Mouse (Mus musculus): ENCODE data around the gene Man1c1.
A peak's percentile ranks its signal among the peaks of the same experiment; 100 is the strongest.

Gene Man1c1

DNA sequence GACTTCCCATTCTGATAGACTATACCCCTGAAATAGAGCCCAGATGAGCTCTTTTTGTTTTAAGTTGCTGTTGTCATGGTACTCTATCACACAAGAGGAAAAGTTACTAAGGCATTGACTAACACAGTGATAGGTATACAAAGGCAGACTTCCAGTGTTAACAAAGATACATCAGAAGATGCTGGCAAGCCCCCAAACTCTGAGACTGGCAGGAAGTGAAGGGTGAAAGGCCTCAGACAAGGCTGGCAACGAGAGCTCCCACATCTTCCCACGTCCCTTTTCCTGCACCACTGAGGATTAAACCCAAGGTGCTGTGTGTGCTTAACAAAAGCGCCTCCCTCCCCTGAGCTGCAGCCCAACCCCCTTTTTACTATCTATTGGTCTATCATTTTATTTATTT, 19.2 kb upstream of the Man1c1 start:
- no peak for DNase-seq

DNA sequence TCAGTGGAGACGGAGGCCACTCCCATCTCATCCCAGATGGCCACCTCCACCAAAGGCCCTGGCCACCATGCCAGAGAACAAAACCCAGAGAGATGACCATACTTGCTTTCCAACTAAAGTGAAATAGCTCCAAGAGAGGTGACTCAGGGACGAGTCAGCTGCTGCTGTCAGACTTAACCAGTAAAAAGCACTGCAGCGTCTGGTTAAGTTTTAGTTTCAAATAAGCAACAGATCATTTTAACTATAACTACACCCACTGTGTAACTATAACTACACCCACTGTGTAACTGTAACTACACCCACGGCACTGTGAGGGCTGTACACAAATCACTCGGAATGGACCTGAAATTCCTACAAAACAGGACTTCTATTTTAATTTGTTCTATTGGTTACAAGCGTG, 17.0 kb upstream of the Man1c1 start:
- no peak for DNase-seq

DNA sequence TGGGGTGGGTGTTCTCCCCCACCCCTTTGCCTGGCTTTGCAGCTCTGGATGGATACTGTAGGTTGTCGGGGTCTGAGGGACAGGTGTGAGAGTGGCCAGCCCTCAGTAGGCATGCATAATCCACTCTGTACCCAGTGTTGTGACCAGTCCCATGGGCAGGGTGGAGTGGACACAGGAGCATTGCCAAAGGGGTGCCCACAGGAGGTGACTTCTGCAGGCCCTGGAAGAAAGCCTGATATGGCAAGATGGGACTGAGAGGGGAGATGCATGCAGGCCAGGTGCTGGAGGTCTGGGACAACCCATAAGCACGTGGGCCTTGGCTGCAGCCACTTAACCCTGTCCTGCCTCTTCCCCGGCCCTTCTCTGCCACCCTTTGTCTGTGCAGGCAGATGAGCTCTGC, 16.3 kb upstream of the Man1c1 start:
- no peak for DNase-seq

DNA sequence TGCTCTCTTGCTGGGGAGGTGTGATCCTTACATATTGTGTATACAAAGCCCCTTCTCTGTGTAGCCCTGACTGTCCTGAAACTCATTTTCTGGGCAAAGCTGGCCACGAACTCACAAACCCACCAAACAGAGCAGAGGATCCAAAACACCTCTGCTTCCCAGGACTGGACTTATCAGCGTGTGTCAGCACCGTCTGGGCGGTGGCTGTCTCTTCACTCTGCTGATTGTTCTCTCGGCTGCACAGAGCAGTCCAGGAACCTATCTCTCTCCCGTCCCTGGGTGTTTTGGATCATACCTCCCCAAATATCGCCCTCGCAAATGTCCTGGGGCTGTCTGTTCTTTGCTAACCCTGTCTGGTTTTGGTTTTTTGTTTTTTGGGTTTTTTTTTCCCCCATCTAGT, 15.4 kb upstream of the Man1c1 start:
- no peak for DNase-seq

DNA sequence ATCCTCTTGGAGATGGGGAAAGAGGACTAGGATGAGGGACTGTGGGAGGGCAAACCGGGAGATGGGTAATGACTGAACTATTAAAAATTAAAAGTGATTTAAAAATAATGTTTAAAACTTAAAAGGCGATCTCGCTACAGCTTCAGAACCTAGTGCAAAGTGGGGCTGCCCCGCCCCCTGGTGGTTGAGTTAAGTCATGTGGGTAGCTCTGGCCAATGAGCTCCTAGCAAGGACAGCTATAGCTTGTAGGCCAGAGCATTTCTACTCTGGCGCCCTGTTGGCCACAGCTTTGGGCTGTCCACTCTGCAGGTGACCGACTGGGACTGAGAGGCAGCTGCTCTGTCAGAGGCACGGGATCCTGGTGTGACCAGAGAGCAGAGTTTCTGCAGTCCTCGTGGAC, 9.8 kb upstream of the Man1c1 start:
- DNase-seq = peak; percentile 66 to 85

DNA sequence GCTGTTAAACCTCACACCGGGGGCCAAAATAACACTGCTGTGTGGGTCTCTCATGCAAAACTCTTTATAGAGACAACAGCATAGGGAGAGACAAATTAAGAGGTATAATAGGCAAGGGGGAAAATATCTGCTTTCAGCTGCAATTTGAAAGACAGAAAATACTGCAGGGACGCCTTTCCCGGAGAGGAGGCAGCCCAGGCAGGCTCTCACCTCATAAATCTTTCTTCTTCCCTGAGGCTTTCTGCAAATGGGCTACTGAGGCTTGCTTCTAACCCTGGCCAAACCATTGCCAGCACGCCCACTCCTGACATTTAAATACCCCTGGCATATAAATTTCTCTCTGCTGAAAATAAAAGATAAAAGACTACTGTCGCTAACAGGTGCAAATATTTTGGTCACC, 1.2 kb upstream of the Man1c1 start:
- DNase-seq = no peak

DNA sequence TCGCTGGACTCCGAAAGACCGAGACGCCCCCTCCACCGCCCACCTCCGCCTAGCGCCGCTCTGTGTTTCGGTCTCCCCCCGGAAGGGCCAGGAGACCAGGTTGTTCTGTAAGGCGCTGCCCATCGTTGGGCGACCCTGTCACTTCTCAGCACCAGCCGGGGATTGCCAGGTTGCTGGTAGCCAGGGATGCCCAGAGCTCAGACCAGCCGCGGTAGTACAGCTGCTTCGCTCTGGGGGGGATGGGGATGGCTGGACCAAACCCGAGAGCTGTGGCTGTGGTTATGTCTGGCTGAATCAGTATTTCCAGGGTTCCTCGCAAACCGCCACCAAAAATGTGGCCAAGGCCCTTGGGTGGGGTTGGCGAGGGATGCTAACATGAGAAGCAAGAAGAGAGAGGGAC, 500 bp upstream of the Man1c1 start:
- DNase-seq = no peak

DNA sequence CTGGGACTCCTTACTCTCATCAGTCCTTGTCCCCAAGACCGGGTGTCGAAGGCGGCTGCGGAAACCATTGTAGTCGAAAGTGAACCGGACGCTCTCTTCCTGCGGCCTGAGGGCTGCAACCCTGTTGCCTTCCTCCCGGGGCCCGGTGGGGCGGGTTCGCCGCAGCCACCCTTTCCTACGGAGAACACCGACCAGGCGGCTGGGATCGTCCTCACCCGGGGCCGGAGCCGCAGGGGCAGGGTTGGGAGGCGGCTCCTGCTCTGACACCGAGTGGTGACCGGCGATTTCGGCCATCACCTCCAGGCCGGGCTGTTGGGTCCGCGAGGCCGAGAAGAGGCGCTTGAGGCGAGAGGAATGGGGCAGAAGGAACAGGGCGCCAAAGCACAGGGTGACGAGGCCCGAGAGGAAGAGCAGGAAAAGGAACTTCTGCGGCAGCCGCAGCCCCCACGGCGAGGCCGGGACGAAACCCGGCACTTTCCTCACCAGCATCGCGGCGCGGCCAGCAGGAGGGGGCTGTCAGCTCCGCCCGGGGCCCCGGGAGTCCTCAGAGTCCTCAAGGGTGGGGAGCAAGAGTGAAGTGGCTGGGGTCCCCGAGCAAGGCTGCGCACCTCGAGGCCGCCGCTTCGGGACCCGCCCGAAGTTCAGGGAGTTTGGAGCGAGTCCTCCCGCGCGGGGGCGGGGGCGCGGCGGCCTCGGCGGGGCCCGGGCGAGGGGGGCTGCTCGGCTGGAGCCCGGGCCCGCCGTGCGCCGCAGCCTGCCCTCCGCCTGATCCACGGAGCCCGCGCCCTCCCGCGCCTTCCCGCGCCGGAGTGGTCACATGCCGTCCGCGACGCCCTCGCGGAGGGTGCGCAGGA, 882 bp downstream of the Man1c1 start:
- peak; percentile 39 to 59 for DNase-seq

DNA sequence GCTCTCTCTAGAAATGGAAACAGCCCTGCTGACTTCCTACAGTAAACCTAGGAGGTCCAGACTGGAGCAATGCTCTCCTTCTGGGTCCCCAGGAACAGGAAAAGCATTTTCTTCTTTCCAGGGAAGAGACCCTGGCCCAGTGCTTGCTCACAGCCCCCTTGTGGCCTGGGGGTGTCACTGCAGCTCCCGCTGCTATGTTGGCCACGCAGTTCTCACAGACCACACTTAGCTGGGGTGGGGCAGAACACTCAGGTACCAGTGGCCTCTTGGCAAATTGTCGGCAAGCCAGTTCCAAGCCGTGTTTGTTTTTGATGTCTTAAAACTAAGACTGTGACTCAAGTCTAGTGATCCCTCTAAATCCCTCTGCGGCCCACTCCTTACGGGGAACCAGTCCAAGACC, 2.2 kb downstream of the Man1c1 start:
- DNase-seq = peak; percentile 36 to 65

DNA sequence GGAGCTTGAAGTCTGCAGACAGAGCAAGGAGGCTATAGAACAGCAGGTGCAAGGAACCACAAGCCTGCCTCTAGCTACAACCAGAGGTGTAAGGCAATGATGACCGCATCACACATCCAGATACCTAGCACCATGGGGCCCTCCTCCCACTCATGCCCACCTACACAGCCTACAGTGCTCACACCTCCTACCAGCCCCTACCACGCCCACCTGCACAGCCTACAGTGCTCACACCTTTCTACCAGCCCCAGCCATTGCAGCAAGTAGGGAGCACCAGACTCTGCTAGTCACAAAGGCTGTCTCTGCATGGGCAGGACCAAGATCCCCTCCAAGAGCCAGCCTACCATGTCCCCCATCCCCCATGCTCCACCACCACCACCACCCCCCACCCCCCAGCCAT, 3.2 kb downstream of the Man1c1 start:
- no peak for DNase-seq

DNA sequence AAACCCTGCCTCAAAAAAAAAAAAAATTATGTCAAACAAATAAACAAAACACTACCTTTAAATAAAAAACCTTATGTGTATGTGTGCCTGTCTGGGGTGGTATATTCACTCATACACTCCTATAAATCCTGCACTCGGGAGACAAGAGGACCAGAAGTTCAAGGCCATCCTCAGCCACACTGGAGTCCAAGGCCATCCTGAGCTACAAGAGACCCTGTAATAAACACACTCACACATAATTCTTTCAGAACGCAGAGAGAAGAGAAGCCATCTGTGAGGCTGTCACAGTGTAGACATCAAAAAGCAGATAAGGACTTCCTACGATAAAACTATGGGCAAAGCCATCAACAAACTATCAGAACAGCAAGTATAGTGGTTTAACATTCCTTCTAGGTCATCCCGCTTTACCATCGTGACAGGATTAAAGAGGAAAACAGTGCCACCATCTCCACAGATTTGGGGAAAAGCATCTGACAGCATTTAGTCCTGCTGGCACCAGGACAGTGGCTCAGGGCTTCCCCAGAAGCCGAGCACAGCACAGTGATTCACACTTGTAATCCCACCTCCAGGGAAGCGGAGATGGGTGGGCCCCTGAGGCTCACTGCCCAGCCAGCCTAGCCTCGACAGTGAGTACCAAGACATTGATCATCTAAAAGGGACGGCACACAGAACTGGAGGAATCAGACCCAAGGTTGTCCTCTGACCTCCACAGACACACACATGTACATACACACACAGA, 10.7 kb downstream of the Man1c1 start:
- DNase-seq = no peak

DNA sequence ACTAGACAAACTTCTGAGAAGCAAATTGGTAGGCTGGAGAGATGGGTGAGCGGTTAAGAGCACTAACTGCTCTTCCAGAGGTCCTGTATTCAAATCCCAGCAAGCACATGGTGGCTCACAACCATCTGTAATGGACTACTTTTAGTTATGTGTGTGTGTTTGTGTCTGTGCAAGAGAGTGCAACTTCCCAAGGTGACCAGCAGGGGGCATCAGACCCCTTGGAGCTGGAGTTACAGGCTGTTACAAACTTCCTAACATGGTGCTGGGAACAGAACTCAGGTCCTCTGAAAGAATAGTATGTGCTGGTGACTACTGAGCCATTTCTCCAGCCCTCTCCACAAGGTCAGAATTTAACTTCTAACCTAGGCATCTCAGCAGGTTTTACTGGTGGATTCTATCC, 11.7 kb downstream of the Man1c1 start:
- no peak for DNase-seq

DNA sequence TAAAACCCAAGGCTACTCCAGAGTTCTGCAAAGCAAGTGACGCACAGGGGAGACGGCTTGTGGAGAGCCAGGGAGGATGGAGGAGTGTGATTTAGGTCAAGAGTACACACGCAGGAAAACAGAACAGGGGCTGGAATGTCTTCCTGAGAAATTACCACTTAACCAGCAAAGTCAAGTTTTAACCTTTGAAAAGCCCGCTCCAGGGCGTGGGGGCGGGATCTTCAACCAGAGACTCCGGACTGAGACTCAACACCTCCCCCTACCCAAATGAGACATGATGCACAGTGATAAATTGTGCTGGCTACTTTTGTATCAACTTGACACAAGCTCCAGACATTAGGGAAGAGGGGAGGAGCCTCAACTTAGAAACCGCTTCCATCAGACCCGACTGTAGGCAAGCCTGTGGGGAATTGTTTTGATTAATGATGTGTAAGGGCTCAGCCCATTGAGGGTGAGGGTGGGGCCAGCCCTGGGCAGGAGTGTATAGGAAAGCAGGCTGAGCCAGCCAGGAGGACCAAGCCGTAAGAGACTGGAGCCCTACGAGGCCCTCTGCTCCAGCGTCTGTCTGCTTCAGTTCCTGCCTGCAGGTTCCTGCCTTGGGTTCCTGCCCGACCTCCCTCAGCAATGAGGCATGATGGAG, 17.9 kb downstream of the Man1c1 start:
- DNase-seq = no peak

DNA sequence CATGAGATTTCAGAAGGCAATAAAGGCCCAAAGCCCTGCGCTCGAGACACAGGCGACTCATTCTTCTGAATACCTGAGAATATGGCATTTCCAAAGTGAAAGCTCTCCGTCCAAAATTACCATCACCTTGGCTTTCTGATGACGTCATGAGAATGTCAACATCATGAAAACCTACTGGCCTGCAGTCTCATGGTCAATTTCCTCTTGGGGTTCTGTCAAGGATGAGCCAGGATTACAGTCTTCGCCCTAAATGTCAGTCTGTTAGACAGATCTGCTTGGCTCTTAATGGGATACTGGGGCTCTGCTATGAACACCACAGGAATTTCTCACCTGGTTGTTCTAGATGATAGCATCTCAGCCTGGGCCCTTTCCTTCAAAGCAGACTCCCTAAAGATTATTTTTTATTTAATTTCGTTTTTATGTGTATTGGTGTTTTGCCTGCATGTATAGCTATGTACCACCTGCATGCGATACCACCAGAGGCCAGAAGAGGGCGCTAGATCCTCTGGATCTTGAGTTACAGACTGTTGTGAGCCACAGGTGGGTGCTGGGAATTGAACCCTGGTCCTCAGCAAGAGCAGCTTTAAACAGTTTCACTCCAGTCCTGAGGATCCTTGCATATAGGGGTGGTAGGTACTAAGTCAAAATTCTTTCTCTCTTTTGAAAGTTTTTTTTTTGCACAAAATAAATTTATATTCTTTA, 19.3 kb downstream of the Man1c1 start:
- DNase-seq = no peak

DNA sequence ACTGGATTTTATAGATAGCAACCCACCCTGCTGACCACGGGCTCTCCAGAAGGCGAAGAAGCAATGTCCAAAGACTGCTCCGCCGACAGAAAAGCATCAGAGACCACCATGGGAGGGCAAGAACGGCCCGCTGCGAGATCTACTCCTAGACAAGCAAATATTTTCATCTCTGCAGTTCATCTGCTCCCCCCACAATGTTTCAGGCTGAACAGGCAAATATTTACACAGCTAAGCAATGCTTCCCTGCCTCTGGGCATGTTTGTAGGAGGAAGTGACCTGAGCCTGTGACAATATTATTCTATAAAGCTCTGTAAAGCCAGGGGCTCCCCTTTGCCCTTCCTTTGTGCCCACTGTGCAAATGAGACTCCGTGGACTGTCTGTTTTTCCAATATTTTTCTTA, 20.2 kb downstream of the Man1c1 start:
- no peak for DNase-seq

DNA sequence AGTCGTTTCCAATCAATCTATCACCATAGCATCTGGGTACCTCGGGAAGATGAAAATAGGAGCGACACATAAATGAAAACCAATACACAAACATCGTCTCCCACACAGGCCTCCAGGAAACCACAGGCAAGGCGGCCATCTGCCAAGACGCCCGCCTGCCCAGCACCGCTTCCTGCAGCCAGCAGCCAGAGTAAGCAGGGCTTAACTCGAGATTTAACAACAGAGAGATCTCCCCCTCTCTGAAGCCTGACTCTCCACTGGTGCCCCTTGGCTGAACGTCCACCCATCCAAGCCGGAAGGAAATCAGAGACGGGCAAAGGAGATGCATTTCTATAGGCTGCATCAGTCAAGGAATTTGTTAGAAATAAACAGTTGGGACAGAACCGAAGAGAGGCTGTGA, 21.1 kb downstream of the Man1c1 start:
- DNase-seq = no peak

DNA sequence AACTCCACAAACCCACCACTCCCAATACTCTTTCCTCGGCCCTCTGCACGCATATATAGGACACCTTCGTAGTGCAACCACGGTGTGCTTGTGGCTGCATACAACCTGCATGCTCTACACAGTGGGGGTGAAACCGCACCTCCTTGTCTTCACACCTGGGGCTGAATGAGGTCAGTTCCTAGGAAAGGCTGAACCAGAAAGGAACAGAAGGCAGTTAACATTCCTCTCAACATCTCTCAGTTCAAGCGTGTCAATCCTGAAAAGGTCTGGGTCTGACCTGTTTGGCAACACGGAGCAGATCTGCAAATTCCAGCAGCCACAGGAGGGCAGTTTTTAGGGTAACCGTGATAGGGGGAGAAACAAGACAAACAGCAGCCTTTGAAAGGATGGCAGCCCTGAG, 21.7 kb downstream of the Man1c1 start:
- DNase-seq = no peak

DNA sequence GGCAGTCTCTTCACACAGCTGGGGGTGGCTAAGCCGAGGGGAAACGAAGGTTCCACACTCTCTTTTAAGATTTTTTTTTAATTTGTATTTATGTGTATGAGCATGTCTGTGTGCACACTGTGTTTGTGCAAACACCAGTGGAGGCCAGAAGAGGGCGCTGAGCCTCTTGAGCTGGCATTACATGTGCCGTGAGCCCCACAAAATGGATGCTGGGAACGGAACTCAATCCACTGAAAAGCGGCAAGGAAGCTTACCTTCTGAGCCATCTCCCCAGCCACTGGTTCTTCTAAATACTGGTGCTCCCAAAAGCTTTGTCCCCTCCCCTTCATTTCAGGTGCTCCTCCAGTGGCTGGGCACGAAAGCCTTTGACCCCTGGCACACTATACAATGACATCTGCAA, 22.3 kb downstream of the Man1c1 start:
- no peak for DNase-seq

DNA sequence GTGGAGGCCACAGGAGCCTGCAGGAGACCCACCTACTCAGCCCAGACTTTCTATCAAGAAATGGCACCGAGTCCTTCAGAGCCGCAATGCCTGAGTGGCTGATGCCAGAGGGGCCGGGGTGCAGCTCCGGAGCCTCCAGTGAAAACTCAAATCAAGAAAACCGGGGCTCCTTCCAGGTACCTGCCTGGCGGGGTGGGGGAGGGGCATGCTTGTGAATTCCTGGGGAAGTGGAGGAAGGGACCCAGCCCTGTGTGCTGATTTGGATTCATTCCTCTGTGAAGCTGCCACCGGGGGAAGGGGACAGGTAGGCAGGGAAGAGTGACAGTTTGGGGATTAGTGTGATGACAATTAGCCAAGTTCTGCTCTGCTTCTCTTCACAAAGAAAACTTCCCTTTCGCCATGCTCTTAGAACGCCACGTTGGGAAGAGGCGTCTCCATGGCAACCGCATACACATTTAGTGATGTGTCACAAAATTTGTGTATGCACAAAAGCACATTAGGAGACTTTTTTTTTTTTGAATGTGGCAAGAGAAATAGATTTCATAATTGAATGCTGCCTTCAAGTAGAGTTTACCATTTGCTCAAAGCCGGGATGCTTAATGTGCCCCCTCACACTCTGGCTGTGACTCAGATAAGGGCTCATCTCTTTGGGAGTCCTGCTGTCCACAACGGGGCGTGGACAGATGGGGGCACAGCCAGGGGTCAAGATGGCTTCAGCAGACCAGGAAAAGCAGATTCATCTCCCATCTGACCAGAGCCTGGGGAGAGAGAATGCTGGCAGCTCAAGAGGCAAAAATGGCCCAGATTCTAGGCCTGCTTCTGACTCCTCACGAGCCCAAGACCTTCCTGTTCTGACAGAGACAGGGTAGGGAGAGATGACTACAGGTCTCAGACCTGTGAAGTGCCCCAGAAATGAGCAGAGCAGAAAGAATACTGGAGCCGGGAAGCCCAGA, 26.3 kb downstream of the Man1c1 start:
- DNase-seq = no peak

DNA sequence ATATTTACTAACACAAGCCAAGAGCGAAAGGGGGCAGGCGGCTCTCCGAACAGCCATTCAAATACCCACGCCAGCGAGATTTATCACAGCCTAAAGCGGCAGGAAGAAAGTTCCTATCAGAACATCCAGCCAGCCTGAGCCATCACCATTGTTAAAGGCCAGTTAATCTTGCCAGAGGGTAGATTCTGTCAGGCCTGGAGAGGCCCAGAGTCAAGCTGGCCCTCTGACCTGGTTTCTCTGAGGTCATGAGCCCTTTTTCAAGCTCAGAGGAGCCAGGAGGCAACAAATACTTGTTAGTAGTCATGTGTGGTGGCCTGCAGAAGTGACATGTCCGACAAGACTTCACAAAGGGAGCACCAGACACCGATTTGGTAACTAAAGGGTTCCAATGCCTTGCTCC, 28.3 kb downstream of the Man1c1 start:
- DNase-seq = no peak

DNA sequence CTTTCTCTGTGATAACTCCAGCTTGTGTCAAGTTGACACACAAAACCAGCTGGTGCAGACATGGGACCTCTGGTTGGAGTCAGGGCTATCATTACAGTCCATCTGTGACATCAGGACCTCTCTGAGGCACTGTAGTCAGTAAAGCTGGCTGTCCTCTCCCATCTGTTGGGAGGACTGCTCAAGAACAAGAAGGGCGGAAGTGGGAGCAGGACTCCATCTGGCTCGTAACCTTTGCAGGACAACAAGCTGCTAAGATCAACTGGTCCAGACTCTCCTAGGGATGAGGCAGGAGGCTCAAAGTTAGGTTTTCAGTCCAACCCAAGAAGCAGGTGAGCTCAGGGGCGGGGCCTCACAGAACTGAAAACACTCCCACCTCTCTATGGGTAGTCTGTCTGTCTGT, 29.1 kb downstream of the Man1c1 start:
- DNase-seq = no peak

DNA sequence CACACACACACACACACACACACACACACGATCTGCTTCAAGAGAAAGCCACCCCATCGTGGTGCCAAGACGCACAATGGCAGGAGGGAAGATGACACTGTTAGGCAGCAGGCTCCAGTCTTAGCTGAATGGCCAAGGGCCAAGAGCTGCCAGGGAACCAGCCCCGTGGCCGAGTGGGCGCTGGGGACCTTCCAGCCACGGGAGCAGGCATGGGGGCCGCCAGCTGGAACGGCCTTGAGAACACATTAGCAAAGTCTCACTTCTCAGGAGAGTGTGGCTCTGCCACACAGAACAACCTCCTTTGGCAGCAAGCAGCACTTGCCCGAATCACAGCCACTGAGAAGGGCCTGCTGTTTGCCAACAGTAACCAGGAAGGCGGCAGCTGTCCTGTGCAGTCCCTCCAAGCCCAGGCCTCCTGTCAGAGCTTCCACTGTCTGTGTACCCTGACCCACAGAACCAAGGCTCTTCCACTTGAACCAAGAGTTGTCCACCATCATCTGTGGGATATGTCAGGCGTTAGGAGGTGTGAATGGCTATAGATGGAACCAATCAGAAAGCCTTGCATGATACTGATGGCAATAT, 30.1 kb downstream of the Man1c1 start:
- no peak for DNase-seq
